Mouse (Mus musculus): ENCODE data around the gene Phlpp2. TPM values are rescaled to one million over a fixed set of nuclear protein-coding genes. Genes with fewer than 3 reads are reported as not detected.
"Not testable (repeated sequence)": the region's sequence is repeated elsewhere in the genome, so short reads cannot be mapped to it uniquely, and the experiment has no call there.

Phlpp2 gene
- polyA plus RNA-seq, 1 experiment from 2014 or later = 4.1 TPM

GRCm38 (mm10) chr8:109868680-109869361 is 479 bp downstream of the Phlpp2 start:
- under 1% methylated on average over 73 of the region's 78 CpGs for WGBS
- Histone ChIP-seq H3K4me2 (peak overlapping the region; percentile 85), H3K27me3 (no peaks in the 10 kb centered on the region), H3K9me3 (no peaks in the 10 kb centered on the region), H3K4me3 (peak overlapping the region; percentile 99), H3K27ac (peak overlapping the region; percentile 94), H3K4me1 (replicated peaks) (peaks cover 18% of the 10 kb centered on the region), H3K9ac (peak overlapping the region; percentile 97), H3K36me3 (peaks cover 3% of the 10 kb centered on the region; the same call in 1 of the 2 replicates)
- ATAC-seq (ENCODE audit: low FRiP score) = peak; percentile 88

GRCm38 (mm10) chr8:109871056-109871455 is 2.7 kb downstream of the Phlpp2 start:
- Histone ChIP-seq H3K4me3 (no peak overlapping the region), H3K4me2 (no peak overlapping the region), H3K36me3 (peaks cover 3% of the 10 kb centered on the region; the same call in 1 of the 2 replicates), H3K9ac (no peak overlapping the region), H3K4me1 (replicated peaks) (peaks cover 18% of the 10 kb centered on the region), H3K27ac (no peak overlapping the region), H3K9me3 (no peaks in the 10 kb centered on the region), H3K27me3 (no peaks in the 10 kb centered on the region)
- ATAC-seq (ENCODE audit: low FRiP score) = no peak
- 87% methylated on average over 1 of the region's 1 CpGs for WGBS

GRCm38 (mm10) chr8:109873800-109874199 is 5.5 kb downstream of the Phlpp2 start:
- peaks cover 14% of the 10 kb centered on the region for H3K4me1 ChIP-seq (replicated peaks)
- H3K4me2 ChIP-seq; H3K9ac ChIP-seq; H3K4me3 ChIP-seq; H3K27me3 ChIP-seq; H3K27ac ChIP-seq; H3K9me3 ChIP-seq; ATAC-seq (ENCODE audit: low FRiP score): not testable (repeated sequence)
- 94% methylated on average over 3 of the region's 3 CpGs for WGBS
- H3K36me3 ChIP-seq = peaks cover 22% of the 10 kb centered on the region

GRCm38 (mm10) chr8:109880012-109880662 is 11.8 kb downstream of the Phlpp2 start:
- no peak for ATAC-seq (ENCODE audit: low FRiP score)
- H3K4me2 ChIP-seq = no peak overlapping the region
- H3K4me3 ChIP-seq = no peak overlapping the region
- H3K9me3 ChIP-seq = no peaks in the 10 kb centered on the region
- 91% methylated on average over 5 of the region's 5 CpGs for WGBS
- no peak overlapping the region for H3K27ac ChIP-seq
- no peak overlapping the region for H3K9ac ChIP-seq
- no peaks in the 10 kb centered on the region for H3K27me3 ChIP-seq
- peaks cover 43% of the 10 kb centered on the region for H3K36me3 ChIP-seq
- H3K4me1 ChIP-seq (replicated peaks) = no peaks in the 10 kb centered on the region

GRCm38 (mm10) chr8:109885294-109885693 is 17.0 kb downstream of the Phlpp2 start:
- ATAC-seq (ENCODE audit: low FRiP score) = no peak

GRCm38 (mm10) chr8:109889211-109889610 is 20.9 kb downstream of the Phlpp2 start:
- H3K27me3 ChIP-seq = no peaks in the 10 kb centered on the region
- H3K4me2 ChIP-seq = no peak overlapping the region
- no peak overlapping the region for H3K9ac ChIP-seq
- H3K27ac ChIP-seq = no peak overlapping the region
- no peak for ATAC-seq (ENCODE audit: low FRiP score)
- 100% methylated on average over 1 of the region's 1 CpGs for WGBS
- no peak overlapping the region for H3K4me3 ChIP-seq
- no peaks in the 10 kb centered on the region for H3K4me1 ChIP-seq (replicated peaks)
- H3K36me3 ChIP-seq = peaks cover 43% of the 10 kb centered on the region
- no peaks in the 10 kb centered on the region for H3K9me3 ChIP-seq

More at GRCm38 (mm10) chr8:109885294-109885693, 17.0 kb downstream of the Phlpp2 start:
- Histone ChIP-seq H3K4me2 (no peak overlapping the region), H3K27ac (no peak overlapping the region), H3K9ac (no peak overlapping the region), H3K4me3 (no peak overlapping the region), H3K27me3 (no peaks in the 10 kb centered on the region), H3K4me1 (replicated peaks) (no peaks in the 10 kb centered on the region), H3K36me3 (peaks cover 41% of the 10 kb centered on the region), H3K9me3 (no peaks in the 10 kb centered on the region)

- no peak for ATAC-seq (ENCODE audit: low FRiP score)
- no peak overlapping the region for H3K27ac ChIP-seq
- no peaks in the 10 kb centered on the region for H3K4me1 ChIP-seq (replicated peaks)
- no peak overlapping the region for H3K4me2 ChIP-seq
- no peaks in the 10 kb centered on the region for H3K27me3 ChIP-seq
- 94% methylated on average over 3 of the region's 3 CpGs for WGBS
- no peak overlapping the region for H3K9ac ChIP-seq
- no peak overlapping the region for H3K4me3 ChIP-seq
- no peaks in the 10 kb centered on the region for H3K9me3 ChIP-seq
- peaks cover 39% of the 10 kb centered on the region for H3K36me3 ChIP-seq
Observed at GRCm38 (mm10) chr8:109890794-109891585, 22.6 kb downstream of the Phlpp2 start.

- no peak overlapping the region for H3K27ac ChIP-seq
- H3K36me3 ChIP-seq = peaks cover 20% of the 10 kb centered on the region
- no peak overlapping the region for H3K4me2 ChIP-seq
- no peak for ATAC-seq (ENCODE audit: low FRiP score)
- no peak overlapping the region for H3K9ac ChIP-seq
- 95% methylated on average over 1 of the region's 1 CpGs for WGBS
- H3K9me3 ChIP-seq = no peaks in the 10 kb centered on the region
- no peaks in the 10 kb centered on the region for H3K27me3 ChIP-seq
- no peaks in the 10 kb centered on the region for H3K4me1 ChIP-seq (replicated peaks)
- H3K4me3 ChIP-seq = no peak overlapping the region
Observed at GRCm38 (mm10) chr8:109894636-109895035, 26.3 kb downstream of the Phlpp2 start.

- Histone ChIP-seq H3K9me3 (no peaks in the 10 kb centered on the region), H3K27ac (no peak overlapping the region), H3K9ac (no peak overlapping the region), H3K4me3 (no peak overlapping the region), H3K4me2 (no peak overlapping the region), H3K4me1 (replicated peaks) (no peaks in the 10 kb centered on the region), H3K27me3 (no peaks in the 10 kb centered on the region), H3K36me3 (peaks cover 13% of the 10 kb centered on the region; the same call in 1 of the 2 replicates)
- WGBS = 92% methylated on average over 12 of the region's 12 CpGs
- no peak for ATAC-seq (ENCODE audit: low FRiP score)
Observed at GRCm38 (mm10) chr8:109895355-109895754, 27.0 kb downstream of the Phlpp2 start.

GRCm38 (mm10) chr8:109902379-109902778 is 34.0 kb downstream of the Phlpp2 start:
- Histone ChIP-seq H3K4me1 (replicated peaks) (no peaks in the 10 kb centered on the region), H3K9ac (no peak overlapping the region), H3K4me3 (no peak overlapping the region), H3K4me2 (no peak overlapping the region), H3K27ac (no peak overlapping the region), H3K9me3 (no peaks in the 10 kb centered on the region), H3K36me3 (peaks cover 21% of the 10 kb centered on the region), H3K27me3 (no peaks in the 10 kb centered on the region)
- no peak for ATAC-seq (ENCODE audit: low FRiP score)

GRCm38 (mm10) chr8:109903909-109904469 is 35.6 kb downstream of the Phlpp2 start:
- no peaks in the 10 kb centered on the region for H3K4me1 ChIP-seq (replicated peaks)
- H3K27me3 ChIP-seq = no peaks in the 10 kb centered on the region
- 86% methylated on average over 10 of the region's 10 CpGs for WGBS
- no peaks in the 10 kb centered on the region for H3K9me3 ChIP-seq
- no peak overlapping the region for H3K9ac ChIP-seq
- peaks cover 32% of the 10 kb centered on the region for H3K36me3 ChIP-seq
- ATAC-seq (ENCODE audit: low FRiP score) = no peak
- no peak overlapping the region for H3K27ac ChIP-seq
- H3K4me3 ChIP-seq = no peak overlapping the region
- H3K4me2 ChIP-seq = no peak overlapping the region

All from hindbrain, embryonic 13.5 days (tissue).